Mouse (Mus musculus): ENCODE results near the gene Mroh3.

Mroh3 gene

GRCm38 (mm10) chr1:136212803-136213202 lies at the start of gene Mroh3:
Gene Mroh3, minus strand, starts transcription at chr1:136212828.
- no peak for DNase-seq (ENCODE audit: low spot score in 2 of 2)

DNA sequence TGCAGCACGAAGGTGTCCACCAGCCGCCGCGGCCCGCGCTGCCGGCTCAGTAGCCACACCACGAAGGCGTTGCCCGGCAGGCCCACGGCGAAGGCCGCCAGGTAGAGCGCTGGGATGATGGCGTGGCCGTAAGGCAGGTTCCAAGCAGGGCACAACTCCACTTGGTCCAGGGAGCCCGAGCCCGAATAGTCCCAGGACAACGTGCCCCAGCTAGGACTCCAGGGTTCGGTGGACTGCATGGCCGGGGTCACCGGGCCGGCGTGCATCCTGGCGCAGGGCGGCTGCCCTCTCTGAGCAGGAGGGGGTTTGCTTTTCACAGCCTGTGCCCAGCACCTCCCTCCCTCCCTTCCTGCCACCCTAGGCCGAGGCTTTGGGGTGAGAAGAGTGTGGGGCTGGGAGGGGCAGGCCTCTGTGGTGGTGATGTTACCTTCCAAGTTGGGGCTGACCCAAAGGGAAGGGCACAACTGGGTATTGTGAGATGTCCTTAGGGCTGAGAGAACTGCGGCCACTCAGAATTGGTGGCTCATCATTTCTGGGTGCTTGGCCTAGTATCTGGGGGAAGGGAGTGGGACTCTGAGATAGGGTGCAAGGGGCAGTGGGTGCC lies 48.1 kb upstream of the Mroh3 start, which contains the start of gene Gpr25:
Gene Gpr25 (minus strand): TSS at position 239 of the 604 bp plus-strand sequence.
- no peak for DNase-seq (ENCODE audit: low spot score in 2 of 2)

DNA sequence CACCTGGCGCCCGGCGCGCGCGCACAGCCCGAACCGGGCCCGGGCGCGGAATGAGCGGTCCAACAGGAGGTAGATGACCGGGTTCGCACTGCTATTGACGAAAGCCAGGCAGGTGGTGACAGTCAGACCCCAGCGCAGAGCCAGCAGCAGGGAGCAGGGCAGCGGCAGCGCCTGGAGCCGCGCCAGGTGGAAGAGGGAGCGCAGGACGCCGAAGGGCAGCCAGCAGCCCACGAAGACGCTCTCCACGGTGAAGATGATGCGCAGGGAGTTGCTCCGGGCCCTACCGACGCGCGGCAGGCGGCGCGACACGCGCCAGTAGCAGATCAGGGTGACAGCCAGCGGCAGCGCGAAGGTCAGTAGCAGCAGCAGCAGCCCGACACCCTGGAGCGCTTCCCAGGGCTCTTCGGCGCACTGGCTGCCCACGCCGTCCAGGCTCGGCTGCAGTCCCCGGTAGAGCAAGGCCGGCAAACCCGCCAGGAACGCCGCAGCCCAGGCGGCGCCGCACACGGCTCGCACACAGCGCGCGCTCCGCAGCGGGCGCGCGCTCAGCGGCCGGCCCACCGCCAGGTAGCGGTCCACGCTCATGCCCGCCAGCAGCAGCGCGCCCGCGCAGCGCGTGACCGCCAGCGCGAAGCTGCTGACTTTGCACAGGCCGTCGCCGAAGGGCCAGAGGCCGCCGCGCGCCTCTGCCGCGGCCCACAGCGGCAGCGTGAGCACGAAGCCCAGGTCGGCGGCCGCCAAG lies 47.4 kb upstream of the Mroh3 start:
- peak in 1 of 2 experiments; percentile 31 for DNase-seq (ENCODE audit: low spot score in 2 of 2)

DNA sequence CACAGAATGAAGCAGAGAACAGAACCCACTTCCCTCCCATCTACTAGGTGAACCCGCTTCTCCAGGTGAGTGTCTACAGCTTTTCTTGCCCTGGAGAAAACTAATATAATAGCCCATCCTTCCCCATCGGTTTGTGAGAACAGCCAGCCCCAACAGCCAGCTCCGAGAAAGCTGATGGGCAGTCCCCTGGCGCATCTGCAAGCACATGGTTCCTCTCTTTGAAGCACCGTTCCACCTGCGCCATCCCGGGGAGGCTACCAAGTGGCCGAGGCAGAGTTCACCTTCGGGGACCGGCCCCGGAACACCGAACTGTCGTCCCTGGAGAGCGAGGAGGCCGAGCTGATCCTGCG lies 46.9 kb upstream of the Mroh3 start:
- no peak for DNase-seq (ENCODE audit: low spot score in 2 of 2)

GRCm38 (mm10) chr1:136258495-136258894 lies 45.9 kb upstream of the Mroh3 start:
- no peak for DNase-seq (ENCODE audit: low spot score in 2 of 2)

- no peak for DNase-seq (ENCODE audit: low spot score in 2 of 2)
Measured at GRCm38 (mm10) chr1:136255657-136256056, 43.0 kb upstream of the Mroh3 start.

DNA sequence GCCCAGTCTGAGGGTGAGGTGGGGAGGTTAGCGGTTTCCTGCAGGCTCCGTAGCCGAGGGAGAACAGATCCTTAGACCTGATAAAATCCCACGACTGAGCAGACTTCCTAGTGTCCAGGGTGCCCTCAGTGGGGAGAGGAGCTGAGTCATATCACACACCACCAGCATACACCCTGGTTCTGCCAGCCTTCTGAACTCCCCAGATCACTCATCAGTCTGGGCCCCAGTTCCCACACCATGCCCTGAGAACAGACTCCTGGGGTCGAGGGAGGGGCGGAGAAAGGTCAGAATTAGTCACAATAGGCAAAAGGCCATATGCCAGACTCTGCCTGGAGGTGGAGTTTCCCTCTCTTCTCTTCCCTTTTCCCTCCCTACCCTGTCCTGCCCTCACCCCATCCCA lies 42.5 kb upstream of the Mroh3 start:
- DNase-seq (ENCODE audit: low spot score in 2 of 2): no peak

- DNase-seq (ENCODE audit: low spot score in 2 of 2): no peak
Measured at GRCm38 (mm10) chr1:136254503-136255065, 42.0 kb upstream of the Mroh3 start.

GRCm38 (mm10) chr1:136253472-136253871 lies 40.8 kb upstream of the Mroh3 start:
- no peak for DNase-seq (ENCODE audit: low spot score in 2 of 2)

- DNase-seq (ENCODE audit: low spot score in 2 of 2): no peak
Measured at GRCm38 (mm10) chr1:136249662-136250061, 37.0 kb upstream of the Mroh3 start.

- no peak for DNase-seq (ENCODE audit: low spot score in 2 of 2)
Measured at GRCm38 (mm10) chr1:136247393-136247792, 34.8 kb upstream of the Mroh3 start.

GRCm38 (mm10) chr1:136244469-136244868 lies 31.8 kb upstream of the Mroh3 start:
- no peak for DNase-seq (ENCODE audit: low spot score in 2 of 2)

DNA sequence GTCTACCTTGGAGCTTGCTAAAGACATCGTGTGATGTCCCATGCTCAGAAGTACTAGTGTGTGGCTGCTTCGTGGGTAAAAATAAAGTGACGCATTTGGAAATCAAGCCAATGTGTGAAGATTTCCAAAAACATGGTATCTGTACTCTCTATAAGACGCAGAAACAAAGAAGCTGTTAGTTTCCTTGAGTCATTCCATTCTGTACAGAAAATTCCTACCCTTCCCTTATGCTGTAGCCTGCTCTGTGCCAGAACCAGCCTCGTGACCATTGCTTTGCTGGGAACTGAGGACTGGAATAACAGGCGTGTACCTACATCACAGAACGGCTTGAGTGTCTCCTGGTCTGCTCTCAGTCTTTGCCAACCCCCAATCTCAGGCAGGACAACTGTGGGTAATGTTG lies 29.2 kb upstream of the Mroh3 start:
- DNase-seq (ENCODE audit: low spot score in 2 of 2): no peak

DNA sequence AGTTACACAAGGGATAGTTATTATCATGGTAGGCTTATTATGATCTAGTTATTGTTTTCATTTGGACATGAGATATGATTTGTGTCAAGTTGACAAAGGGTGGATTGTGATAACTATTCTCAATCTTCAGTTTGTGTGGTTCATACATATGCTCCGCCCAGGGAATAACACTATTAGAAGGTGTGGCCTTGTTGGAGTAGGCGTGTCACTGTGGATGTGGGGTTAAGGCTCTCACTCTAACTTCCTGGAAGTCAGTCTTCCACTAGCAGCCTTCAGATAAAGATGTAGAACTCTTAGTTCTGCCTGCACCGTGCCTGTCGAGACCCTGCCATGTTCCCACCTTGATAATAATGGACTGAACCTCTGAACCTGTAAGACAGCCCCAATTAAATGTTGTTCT lies 25.9 kb upstream of the Mroh3 start:
- no peak for DNase-seq (ENCODE audit: low spot score in 2 of 2)

- DNase-seq (ENCODE audit: low spot score in 2 of 2): no peak
Measured at GRCm38 (mm10) chr1:136234595-136235092, 22.0 kb upstream of the Mroh3 start.

GRCm38 (mm10) chr1:136233892-136234594 lies 21.4 kb upstream of the Mroh3 start, which contains the start of gene Inava:
Gene Inava, minus strand, starts transcription at chr1:136234264.
- DNase-seq (ENCODE audit: low spot score in 2 of 2): no peak

GRCm38 (mm10) chr1:136232986-136233790 lies 20.6 kb upstream of the Mroh3 start:
- no peak for DNase-seq (ENCODE audit: low spot score in 2 of 2)

DNA sequence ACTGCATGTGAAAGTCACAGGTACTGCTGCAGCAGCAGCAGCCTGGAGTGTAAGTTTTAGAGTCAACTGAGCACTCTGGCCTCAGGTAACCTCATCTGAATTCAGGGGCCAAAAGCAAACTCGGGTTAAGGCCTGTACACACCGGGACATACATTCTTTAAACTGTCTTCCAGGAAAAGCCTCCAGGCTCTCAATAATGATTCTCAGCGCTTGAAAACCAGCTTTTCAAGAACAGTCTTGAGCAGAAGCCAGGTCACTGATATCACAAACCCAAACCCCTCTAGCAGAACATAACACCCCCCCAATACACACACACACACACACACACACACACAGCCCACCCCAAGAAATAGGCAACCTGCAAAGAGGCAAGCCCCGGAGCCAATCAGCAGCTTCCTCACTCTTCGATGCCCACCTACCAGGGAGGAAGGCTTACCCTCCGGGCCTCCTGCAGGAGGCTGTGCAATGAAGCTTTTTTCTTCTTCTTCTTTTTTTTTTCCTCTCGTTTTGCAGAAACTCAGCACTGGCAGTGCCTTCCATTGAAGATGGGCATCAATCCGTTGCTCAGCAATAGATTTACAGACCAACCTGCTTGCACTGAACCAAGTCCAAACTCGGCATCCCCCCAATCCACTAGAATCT lies 19.8 kb upstream of the Mroh3 start:
- no peak for DNase-seq (ENCODE audit: low spot score in 2 of 2)

- DNase-seq (ENCODE audit: low spot score in 2 of 2): no peak
Measured at GRCm38 (mm10) chr1:136231596-136231995, 19.0 kb upstream of the Mroh3 start.

- peak in 1 of 2 experiments; percentile 56 for DNase-seq (ENCODE audit: low spot score in 2 of 2)
Measured at GRCm38 (mm10) chr1:136230201-136230600, 17.6 kb upstream of the Mroh3 start.

DNA sequence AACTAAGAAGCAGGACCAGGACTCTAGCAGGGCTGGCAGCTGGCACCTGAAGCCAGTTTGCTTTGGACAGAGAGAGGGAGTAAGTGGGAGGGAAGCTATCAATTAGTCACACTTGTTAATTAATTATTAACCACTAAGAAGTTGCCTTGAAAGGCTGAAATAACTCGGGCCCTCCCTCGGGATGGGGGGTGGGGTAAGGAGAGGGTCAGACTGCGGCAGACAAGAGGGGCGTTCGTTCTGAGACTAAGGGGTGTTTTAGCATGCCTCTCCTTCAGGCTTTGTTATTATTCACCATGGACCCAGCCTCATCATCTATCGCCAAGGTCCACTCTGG lies 16.4 kb upstream of the Mroh3 start:
- no peak for DNase-seq (ENCODE audit: low spot score in 2 of 2)

Data from urinary bladder, postnatal 4 days (tissue).